Mouse (Mus musculus) liver, embryonic 15.5 days (tissue): Measurements from ENCODE around the gene Tns3. TPM values are rescaled to one million over a fixed set of nuclear protein-coding genes. Genes with fewer than 3 reads are reported as not detected.

ENCODE experiments used
- ATAC-seq: fragments of 200-750 bp; cut with Nextera tagmentation; 2 replicates; pipeline ENCODE4 v1.8.0; 2017; ENCODE audit warnings: moderate number of reproducible peaks, mild to moderate bottlenecking, moderate library complexity; ENCODE audit not compliant: insufficient read depth
- H3K27ac ChIP-seq: fragments of 300-500 bp; sonication (generic); replicated peaks from 2 replicates; pipeline ENCODE4 v1.5.1; 2015; ENCODE audit warnings: mild to moderate bottlenecking, inconsistent platforms
- H3K27me3 ChIP-seq: fragments of 300-500 bp; sonication (generic); 2 replicates; pipeline ENCODE4 v1.6.1; 2015; ENCODE audit warnings: mild to moderate bottlenecking, inconsistent platforms
- H3K36me3 ChIP-seq: fragments of 300-500 bp; sonication (generic); replicated peaks from 2 replicates; pipeline ENCODE4 v1.6.1; 2015; ENCODE audit warnings: moderate library complexity, mild to moderate bottlenecking, inconsistent platforms
- H3K4me1 ChIP-seq: fragments of 300-500 bp; sonication (generic); replicated peaks from 2 replicates; pipeline ENCODE4 v1.6.1; 2015; ENCODE audit warnings: inconsistent platforms
- H3K4me2 ChIP-seq: fragments of 300-500 bp; sonication (generic); 2 replicates; pipeline ENCODE4 v1.6.1; 2015; ENCODE audit warnings: moderate library complexity, mild to moderate bottlenecking, inconsistent platforms
- H3K4me3 ChIP-seq: fragments of 300-500 bp; sonication (generic); replicated peaks from 2 replicates; pipeline ENCODE4 v1.5.1; 2015; ENCODE audit warnings: mild to moderate bottlenecking, inconsistent platforms
- H3K9ac ChIP-seq: fragments of 300-500 bp; sonication (generic); 2 replicates; pipeline ENCODE4 v1.6.1; 2015; ENCODE audit warnings: moderate library complexity, mild to moderate bottlenecking, inconsistent platforms
- H3K9me3 ChIP-seq: fragments of 300-500 bp; sonication (generic); replicated peaks from 2 replicates; pipeline ENCODE4 v1.6.1; 2016; ENCODE audit warnings: inconsistent platforms
- WGBS: fragments of 180-500 bp; shearing (Covaris S2); methylation state at CpG from one replicate; pipeline ENCODE4 v1.1.7; 2015; ENCODE audit warnings: mixed read lengths; ENCODE audit not compliant: insufficient replicate concordance; 5-methylcytosine and 5-hydroxymethylcytosine counted together
- polyA plus RNA-seq: library from polyadenylated mRNA; unstranded; fragments of >200 nt; fragmentation: Nextera tagmentation; extraction: Ambion mirVana; gene quantifications from 2 replicates; pipeline ENCODE4 v1.2.1, GENCODE M21; 2015

The Tns3 gene
- 3.4 and 3.8 TPM in 2 replicates for polyA plus RNA-seq

DNA sequence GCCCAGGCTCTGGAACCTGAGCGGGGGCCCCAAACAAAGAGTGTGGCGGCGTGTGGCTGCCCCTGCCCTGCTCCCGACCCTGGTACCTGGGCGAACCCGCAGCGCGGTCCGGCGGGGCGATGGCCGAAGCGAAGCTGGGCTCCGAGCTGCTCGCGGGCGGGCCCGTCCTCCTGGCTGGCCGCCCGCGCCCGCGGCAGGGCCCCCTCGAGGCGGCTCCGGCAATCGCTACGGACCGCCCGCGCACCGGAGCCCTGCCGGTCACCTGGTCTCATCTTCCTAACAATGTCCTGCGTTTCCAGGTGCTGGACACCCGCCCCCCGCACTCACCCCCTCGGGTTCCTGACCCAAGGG is at the start of gene Tns3:
Gene Tns3 (minus strand): TSS at position 143 of the 351 bp plus-strand sequence.
- ATAC-seq, result peak; percentile 67
- peak within 1 kb of the TSS; percentile 48 for H3K27ac ChIP-seq
- peak within 1 kb of the TSS; percentile 62 for H3K9ac ChIP-seq
- peaks cover 28% of the 10 kb centered on the region for H3K27me3 ChIP-seq
- H3K4me3 ChIP-seq, result peak within 1 kb of the TSS; percentile 65
- H3K36me3 ChIP-seq, result no peaks in the 10 kb centered on the region
- WGBS, result under 1% methylated on average over 37 of the region's 37 CpGs
- H3K4me1 ChIP-seq, result peaks cover 27% of the 10 kb centered on the region
- H3K9me3 ChIP-seq, result no peaks in the 10 kb centered on the region
- H3K4me2 ChIP-seq, result peak within 1 kb of the TSS; percentile 76

DNA sequence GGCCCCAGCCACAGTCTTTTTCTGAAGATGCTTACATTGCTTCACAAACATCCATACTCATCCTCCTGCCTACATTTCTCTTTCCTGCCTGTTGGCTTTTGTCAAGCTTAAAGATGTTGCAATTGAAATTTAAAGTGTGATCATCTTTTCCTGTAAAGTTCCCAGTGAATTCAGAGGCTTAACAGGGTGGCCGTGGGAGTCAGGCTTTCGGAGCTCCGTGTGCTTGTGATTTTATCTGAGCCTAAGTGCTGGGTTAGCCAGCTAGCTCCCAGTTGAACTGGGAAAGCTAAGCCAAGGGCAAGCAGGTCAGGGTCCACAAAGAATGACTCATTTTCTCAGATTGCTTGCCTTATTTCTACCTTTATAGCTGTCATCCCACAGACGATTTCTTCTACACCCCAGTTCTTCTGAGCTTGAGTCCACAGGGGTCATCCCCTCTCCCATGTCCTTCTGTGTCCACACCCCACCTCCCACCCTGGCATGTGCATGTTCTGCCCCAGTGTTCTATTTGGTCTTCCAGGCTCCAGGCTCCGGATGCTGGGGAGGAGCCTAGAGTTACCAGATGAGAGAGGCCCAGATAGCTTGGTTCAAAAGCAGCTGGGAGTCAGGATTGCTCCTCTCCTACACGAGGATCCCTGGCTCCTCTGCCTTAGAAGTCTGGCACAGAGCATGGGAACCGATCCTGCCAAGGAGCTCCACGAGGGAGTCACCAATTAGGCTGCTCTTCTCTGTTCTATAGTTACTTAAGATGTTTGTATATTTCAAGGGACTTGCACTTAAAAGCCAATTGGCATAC is 42.1 kb upstream of the Tns3 start:
- Histone ChIP-seq H3K9me3 (no peaks in the 10 kb centered on the region), H3K4me2 (no peak overlapping the region), H3K27ac (no peak overlapping the region), H3K27me3 (no peaks in the 10 kb centered on the region), H3K4me3 (no peak overlapping the region), H3K9ac (no peak overlapping the region), H3K36me3 (no peaks in the 10 kb centered on the region), H3K4me1 (peaks cover 11% of the 10 kb centered on the region; the same call in 1 of the 2 replicates)
- 43% methylated on average over 8 of the region's 8 CpGs for WGBS
- no peak for ATAC-seq

DNA sequence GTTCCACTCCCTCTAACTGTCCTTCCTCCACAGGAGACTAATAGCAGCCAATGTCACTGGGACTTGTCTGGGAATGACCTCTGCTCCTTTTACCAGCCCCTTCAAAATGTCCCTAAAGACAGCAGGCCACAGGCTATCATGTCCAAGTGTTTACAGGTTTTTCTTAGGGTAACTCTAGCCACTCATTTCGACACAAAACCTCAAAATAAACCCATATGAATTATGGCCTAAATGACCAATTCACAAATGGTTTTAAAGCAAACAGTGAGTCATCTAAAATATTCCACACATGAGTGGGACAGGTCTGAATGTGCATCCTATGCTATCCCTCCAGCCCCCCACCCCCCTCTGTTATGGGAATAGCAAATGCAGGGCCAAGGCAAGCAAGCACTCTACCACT is 40.8 kb upstream of the Tns3 start:
- Histone ChIP-seq H3K4me1 (peaks cover 12% of the 10 kb centered on the region; the same call in 1 of the 2 replicates), H3K4me2 (no peak overlapping the region), H3K27ac (no peak overlapping the region), H3K36me3 (no peaks in the 10 kb centered on the region), H3K4me3 (no peak overlapping the region), H3K9me3 (no peaks in the 10 kb centered on the region), H3K9ac (no peak overlapping the region), H3K27me3 (no peaks in the 10 kb centered on the region)
- WGBS, result 49% methylated on average over 1 of the region's 1 CpGs
- no peak for ATAC-seq

DNA sequence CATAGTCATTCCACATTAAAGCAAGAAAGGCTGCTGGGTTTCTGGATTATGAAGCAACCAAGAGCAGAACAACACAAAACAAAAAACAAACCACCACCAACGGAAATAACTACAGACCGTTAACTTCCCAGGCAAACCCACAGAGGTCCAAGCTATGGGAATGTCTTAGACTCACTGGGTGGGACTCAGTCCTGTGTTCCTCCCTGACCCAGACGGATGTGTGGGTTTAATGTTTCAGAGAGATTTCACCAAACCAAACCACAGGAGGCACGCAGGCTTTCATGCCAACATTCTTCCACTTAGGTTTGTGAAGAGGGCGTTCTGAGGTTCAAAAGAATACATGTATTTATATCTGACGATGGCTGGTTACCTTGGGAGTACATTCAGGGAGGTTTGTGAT is 39.5 kb upstream of the Tns3 start:
- WGBS, result 32% methylated on average over 6 of the region's 6 CpGs

DNA sequence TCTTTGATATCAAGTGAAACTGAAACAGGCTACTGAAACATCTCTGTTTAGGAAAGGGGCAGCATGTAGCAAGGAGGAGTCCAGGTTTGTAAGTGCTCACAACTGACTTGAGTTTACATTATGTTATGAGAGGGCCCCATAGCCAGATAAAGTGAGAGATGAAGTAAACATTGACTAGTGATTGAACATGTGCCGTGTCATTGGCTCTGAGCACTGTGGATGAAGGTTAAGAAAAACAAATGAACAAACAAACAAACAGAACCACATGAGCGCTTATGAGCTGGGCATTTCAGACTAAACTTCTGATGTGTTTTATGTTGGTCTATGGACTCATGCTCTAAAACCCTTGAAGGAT is 38.2 kb upstream of the Tns3 start:
- Histone ChIP-seq H3K27me3 (no peaks in the 10 kb centered on the region), H3K4me1 (peaks cover 12% of the 10 kb centered on the region; the same call in 1 of the 2 replicates), H3K4me3 (no peak overlapping the region), H3K4me2 (no peak overlapping the region), H3K9ac (no peak overlapping the region), H3K27ac (no peak overlapping the region), H3K36me3 (no peaks in the 10 kb centered on the region), H3K9me3 (no peaks in the 10 kb centered on the region)
- ATAC-seq, result no peak
- WGBS, result 63% methylated on average over 2 of the region's 2 CpGs

More for the DNA sequence above, 39.5 kb upstream of the Tns3 start:
- Histone ChIP-seq H3K27me3 (no peaks in the 10 kb centered on the region), H3K36me3 (no peaks in the 10 kb centered on the region), H3K4me1 (peaks cover 12% of the 10 kb centered on the region; the same call in 1 of the 2 replicates), H3K27ac (no peak overlapping the region), H3K4me3 (no peak overlapping the region), H3K9me3 (no peaks in the 10 kb centered on the region), H3K4me2 (no peak overlapping the region), H3K9ac (no peak overlapping the region)
- ATAC-seq, result no peak

DNA sequence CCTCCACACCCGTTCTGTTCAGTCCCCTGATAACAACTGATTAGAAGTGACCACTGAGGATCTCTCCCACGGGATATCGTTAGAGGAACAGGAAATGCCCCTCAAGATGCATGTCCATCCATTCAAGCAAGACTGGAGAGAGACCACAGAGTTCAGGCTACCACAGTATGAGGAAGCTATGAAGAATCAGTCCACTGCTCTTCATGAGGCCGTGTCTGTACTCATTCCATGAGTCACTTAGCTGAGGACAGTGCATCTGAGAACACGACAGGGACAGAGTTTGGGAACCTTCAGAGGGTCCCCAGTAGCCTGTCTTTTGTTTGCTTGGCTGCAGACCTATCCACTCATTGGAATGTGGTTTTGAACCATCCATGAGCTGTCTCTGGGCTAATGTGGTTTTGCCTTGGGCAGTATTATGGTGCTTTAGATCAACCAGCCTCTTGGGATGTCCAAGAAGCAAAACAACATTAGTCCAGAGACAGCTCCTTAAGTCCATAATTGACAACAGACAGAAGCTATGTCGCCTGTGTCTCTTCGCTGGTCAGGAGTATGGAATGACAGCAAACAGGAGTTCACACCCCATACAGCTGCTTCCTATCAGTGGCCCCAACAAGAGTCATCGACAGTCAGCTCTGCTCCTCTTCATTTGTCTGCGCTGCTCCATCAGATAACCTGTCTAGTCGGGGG is 37.7 kb upstream of the Tns3 start:
- no peaks in the 10 kb centered on the region for H3K36me3 ChIP-seq
- no peak overlapping the region for H3K9ac ChIP-seq
- ATAC-seq, result no peak
- H3K27me3 ChIP-seq, result no peaks in the 10 kb centered on the region
- 19% methylated on average over 10 of the region's 10 CpGs for WGBS
- H3K4me3 ChIP-seq, result no peak overlapping the region
- peaks cover 12% of the 10 kb centered on the region; the same call in 1 of the 2 replicates for H3K4me1 ChIP-seq
- H3K4me2 ChIP-seq, result no peak overlapping the region
- H3K27ac ChIP-seq, result 0 out of 2 replicates have a peak overlapping the region, but pooled peaks have one; percentile 9
- H3K9me3 ChIP-seq, result no peaks in the 10 kb centered on the region

DNA sequence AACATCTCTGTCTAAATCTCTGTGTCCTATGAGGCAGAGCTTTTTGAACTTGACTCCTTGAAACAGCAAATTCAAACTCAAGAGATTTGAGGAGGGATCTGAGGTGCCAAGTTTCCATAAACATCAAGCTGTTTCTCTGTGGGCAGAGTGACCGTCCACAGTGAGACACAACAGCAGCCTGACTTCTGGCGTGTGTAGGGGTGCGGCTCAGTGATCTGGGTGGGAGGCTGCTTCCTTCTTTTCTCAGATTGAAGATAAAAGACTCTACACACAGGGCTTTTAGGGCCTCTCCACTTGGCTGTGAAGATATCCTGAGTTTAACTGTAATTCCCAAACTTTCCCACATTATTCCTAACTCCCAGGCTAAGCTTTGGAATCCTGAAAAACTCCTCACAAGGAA is 37.1 kb upstream of the Tns3 start:
- Histone ChIP-seq H3K4me3 (no peak overlapping the region), H3K9me3 (no peaks in the 10 kb centered on the region), H3K27me3 (no peaks in the 10 kb centered on the region), H3K36me3 (no peaks in the 10 kb centered on the region), H3K4me1 (peaks cover 12% of the 10 kb centered on the region; the same call in 1 of the 2 replicates), H3K4me2 (no peak overlapping the region), H3K9ac (no peak overlapping the region), H3K27ac (no peak overlapping the region)
- WGBS, result 22% methylated on average over 3 of the region's 3 CpGs
- no peak for ATAC-seq

DNA sequence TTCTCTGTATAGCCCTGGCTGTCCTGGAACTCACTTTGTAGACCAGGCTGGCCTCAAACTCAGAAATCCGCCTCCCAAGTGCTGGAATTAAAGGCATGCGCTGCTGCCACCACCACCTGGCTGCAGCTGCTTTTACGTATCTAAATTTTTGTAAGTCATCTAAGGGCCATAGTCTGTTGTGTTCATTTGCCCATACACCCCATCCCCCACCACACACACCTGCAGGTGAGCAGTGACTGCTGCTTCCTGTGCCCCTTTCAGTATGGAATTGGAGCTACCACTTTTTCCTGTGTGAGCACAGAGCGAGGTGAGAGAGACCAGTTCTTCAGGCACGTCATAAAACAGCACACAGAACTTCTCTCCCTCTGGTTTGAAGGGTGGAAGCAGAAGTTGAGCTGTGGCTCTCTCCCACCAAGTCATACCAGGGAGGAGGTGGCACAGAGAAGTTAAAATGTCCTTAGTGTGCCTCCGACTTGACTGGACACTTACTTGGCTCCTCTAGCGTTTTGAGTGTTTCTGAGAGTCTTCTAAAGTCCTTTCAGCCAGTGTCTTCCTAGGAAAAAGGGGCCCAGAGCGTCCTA is 36.4 kb upstream of the Tns3 start:
- no peaks in the 10 kb centered on the region for H3K36me3 ChIP-seq
- no peak overlapping the region for H3K4me2 ChIP-seq
- H3K4me3 ChIP-seq, result no peak overlapping the region
- H3K27ac ChIP-seq, result no peak overlapping the region
- peaks cover 12% of the 10 kb centered on the region; the same call in 1 of the 2 replicates for H3K4me1 ChIP-seq
- ATAC-seq, result no peak
- H3K9me3 ChIP-seq, result no peaks in the 10 kb centered on the region
- 39% methylated on average over 8 of the region's 8 CpGs for WGBS
- H3K9ac ChIP-seq, result no peak overlapping the region
- no peaks in the 10 kb centered on the region for H3K27me3 ChIP-seq

DNA sequence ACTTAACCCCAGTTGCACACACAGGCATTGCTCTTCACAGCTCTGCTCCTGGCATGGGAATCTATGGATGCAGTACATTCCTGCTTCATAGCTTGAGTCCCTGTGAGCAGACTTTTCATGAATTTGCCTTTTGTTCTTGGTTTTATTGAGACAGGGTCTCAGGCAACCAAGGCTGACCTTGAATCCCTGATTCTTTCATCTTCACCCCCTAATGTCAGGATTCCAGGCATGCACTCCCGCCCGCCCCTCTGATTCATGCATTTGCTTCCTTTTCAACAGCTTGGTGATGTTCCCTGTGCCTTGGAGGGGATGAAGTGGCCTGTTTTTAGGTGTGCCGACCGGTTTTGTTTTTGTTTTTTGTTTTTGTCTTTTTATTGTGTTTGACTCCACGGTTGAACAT is 35.4 kb upstream of the Tns3 start:
- H3K4me1 ChIP-seq, result peaks cover 12% of the 10 kb centered on the region; the same call in 1 of the 2 replicates
- no peak overlapping the region for H3K27ac ChIP-seq
- no peak overlapping the region for H3K4me3 ChIP-seq
- 61% methylated on average over 5 of the region's 5 CpGs for WGBS
- no peaks in the 10 kb centered on the region for H3K9me3 ChIP-seq
- H3K9ac ChIP-seq, result no peak overlapping the region
- no peaks in the 10 kb centered on the region for H3K36me3 ChIP-seq
- no peak overlapping the region for H3K4me2 ChIP-seq
- H3K27me3 ChIP-seq, result no peaks in the 10 kb centered on the region
- ATAC-seq, result no peak

DNA sequence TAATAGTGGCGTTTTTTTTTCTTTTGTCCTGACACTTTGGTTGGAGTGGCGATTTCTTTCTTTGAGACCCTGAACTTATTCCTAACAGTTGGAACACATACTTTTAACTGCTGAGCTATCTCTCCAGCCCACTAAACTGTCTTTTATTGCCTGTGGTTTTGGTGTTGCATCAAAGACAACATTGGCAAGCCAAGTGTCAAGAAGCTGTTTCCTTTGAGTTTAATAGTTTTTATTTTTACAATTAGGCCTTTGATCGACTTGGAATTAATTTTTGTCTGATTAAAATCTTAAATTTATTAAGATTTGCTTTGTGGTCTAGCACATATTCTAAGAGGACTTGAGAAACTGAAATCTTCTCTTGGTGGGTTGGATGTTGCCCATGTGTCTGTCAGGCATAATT is 33.3 kb upstream of the Tns3 start:
- 49% methylated on average over 3 of the region's 3 CpGs for WGBS
- Histone ChIP-seq H3K36me3 (no peaks in the 10 kb centered on the region), H3K9ac (no peak overlapping the region), H3K27ac (no peak overlapping the region), H3K27me3 (no peaks in the 10 kb centered on the region), H3K4me1 (peaks cover 16% of the 10 kb centered on the region; the same call in 1 of the 2 replicates), H3K4me3 (no peak overlapping the region), H3K4me2 (no peak overlapping the region), H3K9me3 (no peaks in the 10 kb centered on the region)
- ATAC-seq, result no peak

DNA sequence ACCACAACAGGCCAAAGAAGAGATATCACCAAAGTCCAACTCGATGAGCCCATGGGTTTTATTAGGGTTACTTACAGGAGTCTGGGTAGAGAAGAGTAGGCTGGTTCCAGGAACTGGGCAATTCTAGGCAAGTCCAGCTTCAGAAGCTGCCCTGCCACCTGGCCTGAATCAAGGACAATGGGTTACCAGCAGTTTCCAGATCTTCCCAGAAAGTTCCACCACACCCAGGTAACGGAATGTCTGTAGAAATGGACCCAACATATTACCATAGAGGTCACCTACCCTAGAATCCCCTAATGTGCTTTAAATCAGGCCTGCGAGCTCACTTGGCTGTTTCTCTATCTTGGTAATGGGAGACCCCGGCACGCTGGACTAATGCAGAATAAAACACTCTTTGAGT is 29.8 kb upstream of the Tns3 start:
- Histone ChIP-seq H3K27me3 (no peaks in the 10 kb centered on the region), H3K4me2 (no peak overlapping the region), H3K36me3 (no peaks in the 10 kb centered on the region), H3K9me3 (no peaks in the 10 kb centered on the region), H3K4me1 (peaks cover 11% of the 10 kb centered on the region; the same call in 1 of the 2 replicates), H3K9ac (no peak overlapping the region), H3K4me3 (no peak overlapping the region), H3K27ac (no peak overlapping the region)
- ATAC-seq, result no peak
- 70% methylated on average over 5 of the region's 5 CpGs for WGBS
